Mouse (Mus musculus): ENCODE measurements around the gene Oas1a. TPM values are rescaled to one million over a fixed set of nuclear protein-coding genes. Genes with fewer than 3 reads are reported as not detected.
"Not testable (repeated sequence)": the region's sequence is repeated elsewhere in the genome, so short reads cannot be mapped to it uniquely, and the experiment has no call there.

The Oas1a gene
- 1.2 and 1.5 TPM in 2 replicates for polyA plus RNA-seq (2015; fragmentation: Nextera tagmentation; extraction: Ambion mirVana)

- not testable (repeated sequence) for H3K4me1 ChIP-seq; H3K36me3 ChIP-seq; H3K27me3 ChIP-seq; H3K4me3 ChIP-seq; H3K27ac ChIP-seq; H3K4me2 ChIP-seq; H3K9me3 ChIP-seq; ATAC-seq (ENCODE audit: insufficient number of reproducible peaks, insufficient read depth, low FRiP score, low TSS enrichment, low read depth); H3K9ac ChIP-seq
- 37% methylated on average over 8 of the region's 12 CpGs for WGBS
These were observed at the start of gene Oas1a for GRCm38 (mm10) chr5:120906791-120907733. Oas1a (minus strand) TSS chr5:120907521.

DNA sequence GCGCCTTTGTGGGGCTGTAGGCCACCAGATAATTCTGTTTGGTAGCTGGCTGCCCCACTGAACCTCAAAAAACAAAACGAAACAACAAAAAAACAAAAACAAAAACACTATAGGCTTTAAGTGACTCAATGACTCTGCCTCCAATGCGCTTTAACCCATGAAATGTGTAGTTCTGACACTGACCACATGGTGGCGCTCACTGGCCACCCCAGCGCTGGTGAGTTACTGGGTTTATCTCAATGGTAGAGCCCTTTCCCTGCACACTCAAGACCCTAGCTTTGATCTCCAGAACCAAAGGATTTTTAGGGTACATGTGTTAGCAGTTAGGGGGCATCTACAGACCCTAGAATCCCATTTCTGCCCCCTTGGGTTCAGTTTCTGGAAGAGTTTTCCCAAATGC, 46.7 kb upstream of the Oas1a start:
- Histone ChIP-seq H3K4me1 (no peaks in the 10 kb centered on the region), H3K27me3 (no peaks in the 10 kb centered on the region), H3K4me3 (no peak overlapping the region), H3K9ac (no peak overlapping the region), H3K27ac (no peak overlapping the region), H3K36me3 (no peaks in the 10 kb centered on the region), H3K4me2 (no peak overlapping the region), H3K9me3 (no peaks in the 10 kb centered on the region)
- ATAC-seq (ENCODE audit: insufficient number of reproducible peaks, insufficient read depth, low FRiP score, low TSS enrichment, low read depth), result no peak
- 16% methylated on average over 5 of the region's 5 CpGs for WGBS

GRCm38 (mm10) chr5:120952242-120952770, 45.0 kb upstream of the Oas1a start:
- no peaks in the 10 kb centered on the region for H3K36me3 ChIP-seq
- no peak overlapping the region for H3K4me2 ChIP-seq
- WGBS, result 75% methylated on average over 10 of the region's 10 CpGs
- no peaks in the 10 kb centered on the region for H3K27me3 ChIP-seq
- ATAC-seq (ENCODE audit: insufficient number of reproducible peaks, insufficient read depth, low FRiP score, low TSS enrichment, low read depth), result no peak
- H3K9ac ChIP-seq, result no peak overlapping the region
- no peak overlapping the region for H3K4me3 ChIP-seq
- no peak overlapping the region for H3K27ac ChIP-seq
- H3K9me3 ChIP-seq, result no peaks in the 10 kb centered on the region
- H3K4me1 ChIP-seq, result no peaks in the 10 kb centered on the region

GRCm38 (mm10) chr5:120942076-120942475, 34.8 kb upstream of the Oas1a start:
- Histone ChIP-seq H3K4me2 (no peak overlapping the region), H3K27me3 (no peaks in the 10 kb centered on the region), H3K4me3 (no peak overlapping the region), H3K36me3 (no peaks in the 10 kb centered on the region), H3K27ac (no peak overlapping the region), H3K9ac (no peak overlapping the region), H3K9me3 (no peaks in the 10 kb centered on the region), H3K4me1 (no peaks in the 10 kb centered on the region)
- ATAC-seq (ENCODE audit: insufficient number of reproducible peaks, insufficient read depth, low FRiP score, low TSS enrichment, low read depth), result no peak
- 76% methylated on average over 10 of the region's 10 CpGs for WGBS

DNA sequence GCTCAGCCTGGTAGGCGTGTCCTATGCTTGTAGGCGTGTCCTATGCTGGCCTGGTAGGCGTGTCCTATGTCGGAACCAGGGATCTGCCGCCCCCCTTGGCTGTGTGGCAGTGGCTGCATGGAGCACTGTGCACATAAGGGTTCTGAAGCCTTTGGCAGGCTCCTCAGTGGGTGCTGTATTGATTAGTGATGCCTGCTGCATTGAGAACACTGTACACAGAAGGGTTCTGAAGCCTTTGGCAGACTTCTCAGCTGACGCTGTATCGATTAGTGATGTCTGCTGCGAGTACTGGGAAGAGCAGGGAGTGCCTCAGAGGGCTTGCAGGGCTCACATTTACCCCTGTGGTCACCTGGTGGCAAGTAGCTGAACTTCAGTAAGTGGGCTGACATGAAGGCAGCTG, 31.3 kb upstream of the Oas1a start:
- Histone ChIP-seq H3K27ac (no peak overlapping the region), H3K9ac (no peak overlapping the region), H3K4me2 (no peak overlapping the region), H3K27me3 (no peaks in the 10 kb centered on the region), H3K36me3 (no peaks in the 10 kb centered on the region), H3K9me3 (no peaks in the 10 kb centered on the region), H3K4me3 (no peak overlapping the region), H3K4me1 (no peaks in the 10 kb centered on the region)
- no peak for ATAC-seq (ENCODE audit: insufficient number of reproducible peaks, insufficient read depth, low FRiP score, low TSS enrichment, low read depth)
- 43% methylated on average over 8 of the region's 8 CpGs for WGBS

DNA sequence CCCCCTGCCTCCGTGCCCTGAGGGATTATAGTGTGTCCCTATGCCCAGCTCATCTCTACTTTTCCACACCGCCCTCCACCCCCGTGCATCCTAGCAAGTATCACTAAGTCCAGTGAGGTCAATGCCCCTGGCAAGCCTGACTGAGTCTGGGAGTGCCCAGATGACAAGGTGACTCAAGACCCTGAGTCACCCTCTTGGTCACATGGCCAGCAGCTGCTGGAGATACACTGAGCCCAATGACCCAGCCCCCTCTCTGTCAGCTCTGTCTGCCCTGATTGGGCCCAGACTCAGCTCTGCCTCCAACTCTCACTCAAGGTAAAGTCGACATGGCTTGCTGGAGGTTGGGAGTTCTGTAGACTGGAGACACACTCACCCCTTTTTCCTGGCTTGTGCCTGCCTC, 30.5 kb upstream of the Oas1a start:
- Histone ChIP-seq H3K36me3 (no peaks in the 10 kb centered on the region), H3K9me3 (no peaks in the 10 kb centered on the region), H3K27me3 (no peaks in the 10 kb centered on the region), H3K27ac (no peak overlapping the region), H3K9ac (no peak overlapping the region), H3K4me3 (no peak overlapping the region), H3K4me1 (no peaks in the 10 kb centered on the region), H3K4me2 (no peak overlapping the region)
- WGBS, result 67% methylated on average over 4 of the region's 4 CpGs
- ATAC-seq (ENCODE audit: insufficient number of reproducible peaks, insufficient read depth, low FRiP score, low TSS enrichment, low read depth), result no peak

GRCm38 (mm10) chr5:120933966-120934365, 26.6 kb upstream of the Oas1a start:
- ATAC-seq (ENCODE audit: insufficient number of reproducible peaks, insufficient read depth, low FRiP score, low TSS enrichment, low read depth), result no peak
- WGBS, result 26% methylated on average over 5 of the region's 5 CpGs

DNA sequence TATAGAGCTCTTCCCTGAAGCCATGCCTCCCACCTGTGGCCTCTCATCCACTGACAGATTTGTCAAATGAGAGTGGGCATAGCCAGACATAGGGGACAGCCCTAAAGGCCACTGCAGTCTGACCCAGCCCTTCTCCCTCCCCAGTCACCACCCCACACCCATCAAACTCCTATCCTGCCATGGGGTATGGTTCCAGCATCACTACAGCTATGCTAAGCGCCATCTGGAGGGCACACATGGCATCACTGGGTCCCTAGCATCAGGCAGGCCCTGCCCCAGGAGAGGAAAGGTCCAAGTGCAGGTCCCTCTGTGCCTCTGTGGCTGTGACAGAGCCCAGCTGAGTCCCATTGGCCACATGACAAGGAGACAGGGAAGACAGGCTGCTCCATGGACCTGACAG, 19.7 kb upstream of the Oas1a start:
- WGBS, result 8% methylated on average over 1 of the region's 1 CpGs
- no peak overlapping the region for H3K4me3 ChIP-seq
- no peaks in the 10 kb centered on the region for H3K9me3 ChIP-seq
- ATAC-seq (ENCODE audit: insufficient number of reproducible peaks, insufficient read depth, low FRiP score, low TSS enrichment, low read depth), result no peak
- H3K9ac ChIP-seq, result no peak overlapping the region
- H3K36me3 ChIP-seq, result no peaks in the 10 kb centered on the region
- H3K27ac ChIP-seq, result no peak overlapping the region
- no peaks in the 10 kb centered on the region for H3K4me1 ChIP-seq
- H3K27me3 ChIP-seq, result no peaks in the 10 kb centered on the region
- H3K4me2 ChIP-seq, result no peak overlapping the region

More at GRCm38 (mm10) chr5:120933966-120934365, 26.6 kb upstream of the Oas1a start:
- no peak overlapping the region for H3K27ac ChIP-seq
- H3K36me3 ChIP-seq, result no peaks in the 10 kb centered on the region
- H3K4me3 ChIP-seq, result no peak overlapping the region
- no peak overlapping the region for H3K9ac ChIP-seq
- H3K27me3 ChIP-seq, result no peaks in the 10 kb centered on the region
- H3K4me1 ChIP-seq, result no peaks in the 10 kb centered on the region
- H3K9me3 ChIP-seq, result no peaks in the 10 kb centered on the region
- H3K4me2 ChIP-seq, result no peak overlapping the region

GRCm38 (mm10) chr5:120926311-120926710, 19.0 kb upstream of the Oas1a start:
- H3K4me2 ChIP-seq; ATAC-seq (ENCODE audit: insufficient number of reproducible peaks, insufficient read depth, low FRiP score, low TSS enrichment, low read depth); H3K27ac ChIP-seq; H3K27me3 ChIP-seq; H3K9ac ChIP-seq; H3K36me3 ChIP-seq; H3K9me3 ChIP-seq; H3K4me1 ChIP-seq; H3K4me3 ChIP-seq: not testable (repeated sequence)
- WGBS, result 65% methylated on average over 2 of the region's 2 CpGs

- H3K27ac ChIP-seq; H3K4me2 ChIP-seq; H3K36me3 ChIP-seq; H3K4me3 ChIP-seq; H3K4me1 ChIP-seq; H3K9ac ChIP-seq; ATAC-seq (ENCODE audit: insufficient number of reproducible peaks, insufficient read depth, low FRiP score, low TSS enrichment, low read depth); H3K27me3 ChIP-seq; H3K9me3 ChIP-seq: not testable (repeated sequence)
- 77% methylated on average over 4 of the region's 4 CpGs for WGBS
These were observed 17.2 kb upstream of the Oas1a start for GRCm38 (mm10) chr5:120924520-120924919.

GRCm38 (mm10) chr5:120923969-120924368, 16.6 kb upstream of the Oas1a start:
- no peaks in the 10 kb centered on the region for H3K9me3 ChIP-seq
- ATAC-seq (ENCODE audit: insufficient number of reproducible peaks, insufficient read depth, low FRiP score, low TSS enrichment, low read depth), result no peak
- no peaks in the 10 kb centered on the region for H3K36me3 ChIP-seq
- H3K27ac ChIP-seq, result no peak overlapping the region
- H3K9ac ChIP-seq, result no peak overlapping the region
- no peaks in the 10 kb centered on the region for H3K4me1 ChIP-seq
- no peak overlapping the region for H3K4me3 ChIP-seq
- no peaks in the 10 kb centered on the region for H3K27me3 ChIP-seq
- WGBS, result 76% methylated on average over 4 of the region's 4 CpGs
- H3K4me2 ChIP-seq, result no peak overlapping the region

DNA sequence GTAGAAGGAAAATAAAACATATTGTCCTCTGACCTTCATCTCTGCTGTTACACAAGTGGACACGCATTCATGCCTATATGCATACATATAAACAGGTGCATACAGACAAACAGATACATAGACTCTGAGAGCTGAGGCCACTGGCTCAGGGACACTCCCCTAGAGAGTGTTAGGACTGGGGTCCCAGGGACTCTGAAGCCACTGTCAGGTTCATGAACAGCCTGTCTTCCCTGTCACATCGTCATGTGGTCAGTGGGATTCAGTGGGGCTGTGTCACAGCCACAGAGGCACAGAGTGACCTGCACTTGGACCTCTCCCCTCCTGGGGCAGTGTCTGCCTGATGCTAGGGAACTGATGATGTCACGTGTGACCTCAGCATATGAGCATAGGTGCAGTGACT, 13.0 kb upstream of the Oas1a start:
- H3K27me3 ChIP-seq, result no peaks in the 10 kb centered on the region
- H3K4me2 ChIP-seq, result no peak overlapping the region
- no peak for ATAC-seq (ENCODE audit: insufficient number of reproducible peaks, insufficient read depth, low FRiP score, low TSS enrichment, low read depth)
- H3K36me3 ChIP-seq, result no peaks in the 10 kb centered on the region
- H3K27ac ChIP-seq, result no peak overlapping the region
- no peak overlapping the region for H3K9ac ChIP-seq
- WGBS, result 84% methylated on average over 3 of the region's 3 CpGs
- H3K4me1 ChIP-seq, result no peaks in the 10 kb centered on the region
- H3K9me3 ChIP-seq, result no peaks in the 10 kb centered on the region
- no peak overlapping the region for H3K4me3 ChIP-seq
